Mouse (Mus musculus) forebrain, embryonic 15.5 days (tissue): ENCODE measurements around the gene Tesk1. TPM values are rescaled to one million over a fixed set of nuclear protein-coding genes. Genes with fewer than 3 reads are reported as not detected.

Source experiments
- ATAC-seq: fragments of 200-750 bp; cut with Nextera tagmentation; replicated peaks from 2 replicates; pipeline ENCODE4 v1.8.0; 2017; ENCODE audit warnings: mild to moderate bottlenecking, moderate TSS enrichment, moderate library complexity
- H3K27ac ChIP-seq: fragments of 300-500 bp; sonication (generic); replicated peaks from 2 replicates; pipeline ENCODE4 v1.5.1; 2015; ENCODE audit warnings: mild to moderate bottlenecking, inconsistent platforms
- H3K27me3 ChIP-seq: fragments of 300-500 bp; sonication (generic); 2 replicates; pipeline ENCODE4 v1.6.1; 2015; ENCODE audit warnings: inconsistent platforms
- H3K36me3 ChIP-seq: fragments of 300-500 bp; sonication (generic); 2 replicates; pipeline ENCODE4 v1.6.1; 2015; ENCODE audit warnings: mild to moderate bottlenecking, inconsistent platforms
- H3K4me1 ChIP-seq: fragments of 300-500 bp; sonication (generic); 2 replicates; pipeline ENCODE4 v1.6.1; 2015; ENCODE audit warnings: inconsistent platforms
- H3K4me2 ChIP-seq: fragments of 300-500 bp; sonication (generic); replicated peaks from 2 replicates; pipeline ENCODE4 v1.6.1; 2015; ENCODE audit warnings: mild to moderate bottlenecking, inconsistent platforms
- H3K4me3 ChIP-seq: fragments of 300-500 bp; sonication (generic); 2 replicates; pipeline ENCODE4 v1.5.1; 2015; ENCODE audit warnings: mild to moderate bottlenecking, inconsistent platforms
- H3K9ac ChIP-seq: fragments of 300-500 bp; sonication (generic); replicated peaks from 2 replicates; pipeline ENCODE4 v1.6.1; 2015; ENCODE audit warnings: mild to moderate bottlenecking, inconsistent platforms
- H3K9me3 ChIP-seq: fragments of 300-500 bp; sonication (generic); 2 replicates; pipeline ENCODE4 v1.6.1; 2016; ENCODE audit warnings: inconsistent platforms
- WGBS: fragments of 180-500 bp; shearing (Covaris S2); methylation state at CpG from one replicate; pipeline ENCODE4 v1.1.7; 2015; ENCODE audit warnings: mixed read lengths; 5-methylcytosine and 5-hydroxymethylcytosine counted together
- polyA plus RNA-seq: library from polyadenylated mRNA; unstranded; fragments of >200 nt; fragmentation: Nextera tagmentation; extraction: Ambion mirVana; gene quantifications from 2 replicates; pipeline ENCODE4 v1.2.1, GENCODE M21; 2015

Gene Tesk1
- polyA plus RNA-seq, 1 experiment from 2014 or later: 10.7 TPM

DNA sequence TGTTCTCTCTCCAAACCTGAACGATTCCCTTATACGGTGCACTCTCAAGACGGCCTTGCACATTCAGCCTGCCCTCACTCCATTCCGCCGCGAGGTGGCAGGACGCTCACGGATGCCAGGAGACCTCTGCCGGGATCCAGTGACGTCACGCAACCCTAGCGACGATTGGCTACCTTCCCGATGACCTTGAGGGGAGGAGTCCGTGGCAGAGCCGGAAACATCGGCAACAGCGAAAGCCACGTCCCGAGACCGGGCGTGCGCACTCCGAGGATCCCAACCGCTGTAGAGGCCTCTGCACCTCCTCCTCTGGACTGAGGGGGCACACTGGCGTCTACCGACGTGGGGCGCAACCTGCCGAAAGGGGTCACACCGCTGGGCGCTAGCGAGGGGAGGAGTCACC lies 305 bp downstream of the Tesk1 start:
- peak; percentile 95 for ATAC-seq
- Histone ChIP-seq H3K4me1 (peaks cover 13% of the 10 kb centered on the region), H3K4me3 (peak overlapping the region; percentile 76), H3K36me3 (peaks cover 21% of the 10 kb centered on the region), H3K9me3 (no peaks in the 10 kb centered on the region), H3K27ac (peak overlapping the region; percentile 98), H3K27me3 (no peaks in the 10 kb centered on the region), H3K4me2 (peak overlapping the region; percentile 96), H3K9ac (peak overlapping the region; percentile 91)
- under 1% methylated on average over 33 of the region's 33 CpGs for WGBS

DNA sequence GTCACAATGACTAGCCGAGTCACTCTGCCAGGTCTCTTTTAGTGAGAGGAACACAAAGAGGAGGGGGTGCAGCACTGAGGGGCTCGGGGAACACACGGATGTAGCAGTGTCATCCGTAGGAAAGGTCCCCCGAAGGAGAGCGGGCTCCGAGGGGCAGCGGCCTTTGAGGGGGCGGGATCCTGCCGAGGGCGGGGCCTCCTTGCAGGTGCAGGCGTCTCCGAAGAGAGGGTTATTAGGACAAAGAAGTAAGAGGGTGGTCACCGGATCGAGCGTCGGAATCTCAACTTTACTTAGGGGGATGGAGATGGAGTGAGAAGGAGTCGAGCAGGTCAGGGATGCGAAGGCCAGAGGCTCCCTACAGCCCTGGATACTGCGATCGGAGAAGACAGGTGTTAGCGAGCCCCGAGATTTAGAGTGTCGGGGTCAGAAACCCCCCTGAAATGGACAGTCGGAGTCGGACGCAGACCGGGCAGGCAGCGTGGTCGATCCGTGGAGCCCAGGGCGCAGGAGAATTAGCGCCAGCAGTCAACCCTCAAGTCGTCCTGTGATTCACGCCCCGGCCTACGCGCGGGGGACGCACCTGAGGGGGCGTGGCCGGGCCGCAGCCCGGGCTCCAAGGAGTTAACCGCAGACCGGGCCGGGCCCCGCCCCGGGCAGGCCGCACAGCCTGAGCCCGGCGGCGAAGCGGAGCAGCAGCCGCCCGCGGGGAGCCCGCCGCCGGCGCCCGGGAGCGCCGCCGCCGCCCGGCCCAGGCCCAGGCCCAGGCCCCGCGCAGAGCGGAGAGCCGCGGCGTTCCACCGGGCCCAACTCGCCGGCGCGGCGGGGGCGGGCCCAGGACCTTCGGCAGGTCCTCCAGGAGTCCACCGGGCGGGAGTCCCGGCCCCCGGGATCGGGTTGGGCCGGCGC lies 970 bp downstream of the Tesk1 start:
- Histone ChIP-seq H3K27me3 (no peaks in the 10 kb centered on the region), H3K9ac (peak overlapping the region; percentile 91), H3K4me3 (peak overlapping the region; percentile 76), H3K27ac (peak overlapping the region; percentile 98), H3K4me1 (peaks cover 13% of the 10 kb centered on the region), H3K36me3 (peaks cover 28% of the 10 kb centered on the region), H3K4me2 (peak overlapping the region; percentile 96), H3K9me3 (no peaks in the 10 kb centered on the region)
- under 1% methylated on average over 87 of the region's 88 CpGs for WGBS
- peak; percentile 76 for ATAC-seq

DNA sequence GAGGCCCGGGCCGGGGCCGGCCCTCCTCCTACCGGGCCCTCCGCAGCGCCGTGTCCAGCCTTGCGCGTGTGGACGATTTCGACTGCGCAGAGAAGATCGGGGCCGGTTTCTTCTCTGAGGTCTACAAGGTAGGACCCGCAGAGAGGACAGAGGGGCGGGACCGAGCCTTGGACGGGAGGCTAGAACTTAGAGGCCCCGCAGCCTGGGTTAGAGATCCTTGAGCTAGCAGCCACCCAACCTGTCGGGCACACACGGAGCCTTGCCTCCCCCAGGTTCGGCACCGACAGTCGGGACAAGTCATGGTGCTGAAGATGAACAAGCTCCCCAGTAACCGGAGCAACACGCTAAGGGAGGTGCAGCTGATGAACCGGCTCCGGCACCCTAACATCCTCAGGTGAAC lies 1.8 kb downstream of the Tesk1 start:
- peaks cover 13% of the 10 kb centered on the region for H3K4me1 ChIP-seq
- peak overlapping the region; percentile 98 for H3K27ac ChIP-seq
- peaks cover 35% of the 10 kb centered on the region for H3K36me3 ChIP-seq
- H3K9ac ChIP-seq: peak overlapping the region; percentile 91
- H3K9me3 ChIP-seq: no peaks in the 10 kb centered on the region
- no peaks in the 10 kb centered on the region for H3K27me3 ChIP-seq
- ATAC-seq: no peak; the same call in 1 of the 2 replicates
- under 1% methylated on average over 27 of the region's 28 CpGs for WGBS
- peak overlapping the region; percentile 96 for H3K4me2 ChIP-seq
- H3K4me3 ChIP-seq: peak overlapping the region; percentile 76

DNA sequence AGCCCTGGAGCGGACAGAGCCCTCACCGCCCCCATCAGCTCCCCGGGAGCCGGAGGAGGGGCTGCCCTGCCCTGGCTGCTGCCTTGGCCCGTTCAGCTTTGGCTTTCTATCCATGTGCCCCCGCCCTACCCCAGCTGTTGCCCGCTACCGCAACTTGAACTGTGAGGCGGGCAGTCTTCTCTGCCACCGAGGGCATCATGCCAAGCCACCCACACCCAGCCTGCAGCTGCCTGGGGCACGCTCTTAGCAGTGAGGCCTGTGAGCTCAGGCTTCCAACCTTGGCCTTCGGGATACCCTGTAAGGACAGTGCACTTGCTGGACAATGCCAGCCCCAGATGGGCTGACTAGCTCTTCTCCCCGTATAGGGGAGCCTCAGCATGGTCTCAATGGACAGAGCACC lies 5.5 kb downstream of the Tesk1 start:
- H3K4me3 ChIP-seq: no peak overlapping the region
- 81% methylated on average over 13 of the region's 13 CpGs for WGBS
- ATAC-seq: no peak

DNA sequence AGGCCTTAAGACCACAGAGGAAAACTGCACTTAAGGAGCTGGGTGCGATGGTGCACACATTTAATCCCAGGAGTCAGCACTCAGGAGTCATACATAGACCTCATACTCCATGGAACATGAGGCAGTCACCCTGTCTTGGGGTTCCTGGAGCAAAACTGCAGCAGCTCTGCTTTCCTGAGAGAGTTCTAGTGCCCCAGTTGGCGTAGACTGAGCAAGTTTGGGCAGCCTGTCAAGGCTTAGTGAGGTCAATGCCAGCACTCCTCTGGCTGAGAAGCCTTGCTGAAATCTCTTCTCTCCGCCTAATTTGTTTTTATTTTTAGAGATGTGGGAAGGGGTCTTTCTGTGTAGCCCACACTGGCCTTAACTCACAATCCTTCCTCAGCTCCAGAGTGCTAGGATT lies 6.8 kb downstream of the Tesk1 start:
- Histone ChIP-seq H3K27me3 (no peaks in the 10 kb centered on the region), H3K4me3 (no peak overlapping the region), H3K9me3 (no peaks in the 10 kb centered on the region), H3K9ac (no peak overlapping the region), H3K36me3 (peaks cover 36% of the 10 kb centered on the region), H3K4me1 (peaks cover 16% of the 10 kb centered on the region), H3K4me2 (no peak overlapping the region), H3K27ac (no peak overlapping the region)
- no peak for ATAC-seq
- WGBS: 81% methylated on average over 3 of the region's 3 CpGs

More for the DNA sequence above, 5.5 kb downstream of the Tesk1 start:
- H3K27me3 ChIP-seq: no peaks in the 10 kb centered on the region
- H3K4me1 ChIP-seq: peaks cover 13% of the 10 kb centered on the region
- no peaks in the 10 kb centered on the region for H3K9me3 ChIP-seq
- H3K27ac ChIP-seq: no peak overlapping the region
- H3K36me3 ChIP-seq: peaks cover 36% of the 10 kb centered on the region
- H3K9ac ChIP-seq: no peak overlapping the region
- no peak overlapping the region for H3K4me2 ChIP-seq

DNA sequence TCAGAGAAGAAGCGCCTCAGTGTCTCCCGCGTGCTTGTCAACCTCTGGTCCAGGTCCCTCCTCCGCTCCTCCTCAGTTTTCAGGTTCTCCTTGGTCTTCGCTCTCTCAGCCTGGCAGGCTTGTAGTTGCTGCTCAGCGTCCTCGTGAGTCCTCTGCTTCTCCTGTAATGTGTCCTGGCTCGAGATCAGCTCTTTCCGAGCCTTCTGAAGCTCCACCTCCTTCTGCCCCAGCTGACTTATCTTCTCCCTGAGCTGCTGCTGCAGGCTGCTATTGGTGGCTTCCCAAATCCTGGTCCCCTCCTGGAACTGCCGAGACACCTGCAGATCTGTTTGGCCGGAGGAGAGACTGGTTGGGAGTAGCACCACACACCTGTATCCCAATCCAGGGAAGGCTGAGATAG lies 10.6 kb downstream of the Tesk1 start:
- no peak overlapping the region for H3K27ac ChIP-seq
- H3K4me2 ChIP-seq: no peak overlapping the region
- no peak overlapping the region for H3K9ac ChIP-seq
- no peak overlapping the region for H3K4me3 ChIP-seq
- peaks cover 4% of the 10 kb centered on the region for H3K4me1 ChIP-seq
- 0 out of 2 replicates have a peak, but pooled peaks cover 5% of the 10 kb centered on the region for H3K27me3 ChIP-seq
- no peaks in the 10 kb centered on the region for H3K9me3 ChIP-seq
- H3K36me3 ChIP-seq: peaks cover 12% of the 10 kb centered on the region
- ATAC-seq: no peak
- WGBS: 61% methylated on average over 11 of the region's 11 CpGs

DNA sequence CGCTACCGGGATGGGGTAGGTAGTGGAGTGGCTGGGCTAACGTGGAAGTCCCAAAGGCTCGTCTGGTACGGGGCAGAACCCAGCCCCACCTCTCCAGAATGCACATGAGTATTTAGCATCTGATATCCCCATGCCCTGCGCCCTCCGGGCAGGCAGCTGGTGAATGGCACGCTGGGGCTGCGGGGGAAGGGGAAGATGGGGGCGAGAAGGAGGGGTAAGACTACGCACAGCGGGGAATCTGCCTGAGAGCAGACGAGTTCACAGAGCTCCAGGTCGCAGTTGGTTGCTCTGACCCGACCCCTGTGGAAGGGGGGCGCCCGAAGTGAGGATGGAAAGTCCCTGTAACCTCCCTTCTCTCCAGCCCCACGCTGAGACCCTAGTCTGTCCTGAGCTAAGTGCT lies 11.7 kb downstream of the Tesk1 start:
- Histone ChIP-seq H3K27me3 (0 out of 2 replicates have a peak, but pooled peaks cover 5% of the 10 kb centered on the region), H3K9ac (0 out of 2 replicates have a peak overlapping the region, but pooled peaks have one; percentile 8), H3K4me2 (peak overlapping the region; percentile 32), H3K27ac (no peak overlapping the region), H3K4me1 (peaks cover 4% of the 10 kb centered on the region), H3K36me3 (peaks cover 2% of the 10 kb centered on the region; the same call in 1 of the 2 replicates), H3K9me3 (no peaks in the 10 kb centered on the region), H3K4me3 (0 out of 2 replicates have a peak overlapping the region, but pooled peaks have one; percentile 2)
- no peak for ATAC-seq
- WGBS: under 1% methylated on average over 18 of the region's 18 CpGs

DNA sequence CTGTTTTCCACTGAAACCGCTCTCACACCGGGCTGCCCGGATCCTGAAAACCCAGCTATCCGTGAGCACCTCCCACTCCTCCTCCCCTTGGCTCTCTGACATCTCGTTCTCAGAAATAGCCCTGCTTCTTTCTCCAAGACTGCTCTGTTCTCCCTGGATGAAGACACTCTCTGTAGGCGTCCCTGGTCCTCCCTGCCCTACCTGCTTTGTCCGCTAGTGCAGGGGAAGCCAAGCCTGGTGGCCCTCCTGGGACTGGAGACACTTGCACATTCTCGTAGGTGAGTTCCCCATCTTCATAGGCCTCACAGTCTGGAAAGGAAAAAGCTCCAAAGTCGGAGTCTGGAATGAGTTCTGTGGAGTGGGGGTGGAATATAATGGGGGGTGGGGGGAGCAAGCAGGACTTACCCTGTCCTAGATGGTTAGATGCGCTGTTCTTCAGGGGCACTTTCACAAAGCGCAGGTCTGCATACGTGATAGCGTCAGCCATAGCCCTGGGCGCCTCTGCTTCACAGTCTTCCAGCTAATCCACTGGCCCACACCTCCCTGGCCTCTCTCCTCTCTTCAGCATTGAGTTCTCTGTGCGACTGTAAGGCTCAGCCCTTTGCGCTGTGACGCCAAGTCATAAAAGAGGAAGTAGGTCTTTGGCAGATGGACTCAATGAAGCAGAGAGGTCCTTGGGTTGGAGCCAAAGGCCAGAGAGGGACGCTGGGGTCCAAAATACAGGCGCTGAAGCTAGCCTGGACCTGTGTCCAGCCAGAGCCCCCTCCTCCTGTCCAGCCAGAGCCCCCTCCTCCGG lies 12.5 kb downstream of the Tesk1 start, which contains the start of gene Cd72:
Gene Cd72, minus strand, starts transcription at position 588 of the 796 bp plus-strand sequence.
- Histone ChIP-seq H3K27me3 (0 out of 2 replicates have a peak, but pooled peaks cover 5% of the 10 kb centered on the region), H3K9ac (0 out of 2 replicates have a peak within 1 kb of the TSS, but pooled peaks have one; percentile 8)
- no peak for ATAC-seq

DNA sequence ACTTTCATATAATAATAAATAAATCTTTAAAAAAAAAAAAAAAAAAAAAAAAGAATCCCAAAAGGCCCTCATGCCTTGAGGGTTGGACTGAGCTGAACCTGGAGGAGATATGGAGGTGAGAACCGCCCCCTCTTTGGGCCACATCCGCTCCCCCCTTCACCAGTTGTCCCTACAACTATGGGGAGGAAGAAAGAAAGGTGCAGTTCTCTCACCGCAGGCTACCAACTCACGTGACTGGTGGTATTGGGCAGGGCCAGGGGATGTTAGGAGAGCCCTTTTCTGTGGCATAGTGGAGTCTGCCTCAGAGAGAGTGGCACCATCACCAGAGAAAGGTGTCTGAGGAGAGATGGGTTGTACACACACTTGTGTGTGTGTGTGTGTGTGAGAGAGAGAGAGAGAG lies 14.7 kb downstream of the Tesk1 start:
- H3K36me3 ChIP-seq: no peaks in the 10 kb centered on the region
- H3K27me3 ChIP-seq: 0 out of 2 replicates have a peak, but pooled peaks cover 5% of the 10 kb centered on the region
- no peak overlapping the region for H3K4me3 ChIP-seq
- no peak overlapping the region for H3K9ac ChIP-seq
- no peak for ATAC-seq
- no peaks in the 10 kb centered on the region for H3K9me3 ChIP-seq
- peaks cover 4% of the 10 kb centered on the region for H3K4me1 ChIP-seq
- no peak overlapping the region for H3K4me2 ChIP-seq
- 37% methylated on average over 4 of the region's 4 CpGs for WGBS
- no peak overlapping the region for H3K27ac ChIP-seq

More for the DNA sequence above, 12.5 kb downstream of the Tesk1 start, which contains the start of gene Cd72:
- 37% methylated on average over 20 of the region's 20 CpGs for WGBS
- 0 out of 2 replicates have a peak within 1 kb of the TSS, but pooled peaks have one; percentile 2 for H3K4me3 ChIP-seq
- peaks cover 4% of the 10 kb centered on the region for H3K4me1 ChIP-seq
- H3K36me3 ChIP-seq: no peaks in the 10 kb centered on the region
- H3K27ac ChIP-seq: no peak within 1 kb of the TSS
- H3K9me3 ChIP-seq: no peaks in the 10 kb centered on the region
- H3K4me2 ChIP-seq: peak within 1 kb of the TSS; percentile 32

DNA sequence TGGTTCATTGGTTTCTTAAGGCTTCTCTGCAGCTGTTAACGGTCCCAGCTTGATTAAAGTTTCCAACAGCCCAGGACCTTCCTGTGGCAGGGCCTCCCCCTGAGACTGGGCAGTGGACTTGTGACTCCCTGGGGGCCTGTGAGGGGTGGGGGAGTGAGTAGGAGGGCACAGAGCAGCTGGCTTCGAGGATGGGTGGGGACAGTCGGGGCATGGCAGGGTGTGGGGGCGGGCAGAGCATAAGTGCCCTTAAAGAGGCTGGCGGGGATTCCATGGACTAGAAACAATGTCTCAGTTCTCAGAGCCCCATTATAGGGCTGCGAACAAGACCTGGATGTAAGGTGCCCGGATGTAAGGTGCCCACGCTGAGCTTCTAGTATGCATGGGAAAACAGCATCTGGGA lies 15.4 kb downstream of the Tesk1 start:
- WGBS: 26% methylated on average over 8 of the region's 8 CpGs

DNA sequence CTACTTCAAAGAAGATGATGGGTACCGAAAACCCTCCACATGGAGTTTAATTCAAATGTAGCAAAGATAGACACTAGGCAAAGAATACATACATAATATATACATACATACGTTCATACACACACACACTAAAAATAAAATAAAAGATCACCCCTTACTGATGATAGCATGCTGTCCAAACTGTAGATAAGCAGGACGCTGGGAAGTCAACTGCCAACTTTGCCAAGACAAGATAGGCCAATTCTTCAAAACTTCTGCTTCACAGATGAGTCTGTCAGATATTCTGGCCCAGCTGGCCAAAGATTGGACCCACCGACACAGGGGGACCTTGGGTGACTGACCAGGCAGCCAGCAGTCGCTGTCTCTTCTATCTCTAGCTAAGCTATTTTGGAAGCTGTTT lies 21.4 kb downstream of the Tesk1 start:
- Histone ChIP-seq H3K9me3 (no peaks in the 10 kb centered on the region), H3K4me2 (no peak overlapping the region), H3K4me1 (no peaks in the 10 kb centered on the region), H3K27ac (no peak overlapping the region), H3K9ac (no peak overlapping the region), H3K4me3 (no peak overlapping the region), H3K36me3 (no peaks in the 10 kb centered on the region), H3K27me3 (no peaks in the 10 kb centered on the region)
- 94% methylated on average over 5 of the region's 5 CpGs for WGBS
- ATAC-seq: no peak

More for the DNA sequence above, 15.4 kb downstream of the Tesk1 start:
- Histone ChIP-seq H3K9me3 (no peaks in the 10 kb centered on the region), H3K9ac (no peak overlapping the region), H3K36me3 (no peaks in the 10 kb centered on the region), H3K4me3 (no peak overlapping the region), H3K27ac (no peak overlapping the region), H3K4me1 (peaks cover 4% of the 10 kb centered on the region), H3K27me3 (0 out of 2 replicates have a peak, but pooled peaks cover 5% of the 10 kb centered on the region), H3K4me2 (no peak overlapping the region)
- no peak for ATAC-seq
